Mouse (Mus musculus): ENCODE results near the gene Lyl1. TPM values are rescaled to one million over a fixed set of nuclear protein-coding genes. Genes with fewer than 3 reads are reported as not detected.
"Not testable (repeated sequence)": the region's sequence is repeated elsewhere in the genome, so short reads cannot be mapped to it uniquely, and the experiment has no call there.

The Lyl1 gene
- polyA plus RNA-seq, 1 experiment from 2014 or later = 2.1 TPM

DNA sequence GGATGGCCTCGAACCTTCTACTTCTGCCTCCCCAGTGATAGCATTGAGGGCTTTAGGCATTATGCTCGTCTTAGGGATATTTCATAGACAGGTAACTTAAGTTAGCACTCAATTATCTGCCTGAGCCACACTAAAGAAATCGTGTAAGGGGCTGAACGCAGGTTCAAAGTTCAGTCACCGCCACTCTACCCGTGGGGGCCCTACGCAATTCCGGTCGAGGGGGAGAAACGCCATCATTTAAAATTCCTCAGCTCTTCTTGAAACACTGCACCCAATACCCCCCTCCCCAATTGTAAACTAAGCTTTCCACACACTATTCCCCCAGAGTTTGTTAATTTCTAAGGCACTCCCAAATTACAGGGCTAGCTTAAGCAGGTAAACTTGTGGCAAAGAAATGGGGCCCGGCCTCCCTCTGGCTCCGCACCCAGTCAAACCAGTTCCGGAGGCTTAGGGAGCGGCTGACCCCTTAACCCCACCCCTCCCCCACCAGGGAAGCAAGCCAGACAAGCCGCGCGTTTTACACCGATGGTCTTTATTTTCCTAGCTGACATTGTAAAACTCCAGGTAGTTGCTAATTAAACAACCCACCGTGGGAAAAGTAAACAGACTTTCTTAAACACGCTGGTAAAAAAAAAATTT, 40.3 kb upstream of the Lyl1 start:
- Histone ChIP-seq H3K4me1 (peaks cover 58% of the 10 kb centered on the region), H3K4me2 (replicated peaks) (peak overlapping the region; percentile 89), H3K36me3 (no peaks in the 10 kb centered on the region), H3K9me3 (no peaks in the 10 kb centered on the region), H3K27me3 (no peaks in the 10 kb centered on the region), H3K4me3 (peak overlapping the region; percentile 70), H3K9ac (replicated peaks) (peak overlapping the region; percentile 74), H3K27ac (replicated peaks) (0 out of 2 replicates have a peak overlapping the region, but pooled peaks have one; percentile 91)
- ATAC-seq (replicated peaks) = no peak
- 1% methylated on average over 20 of the region's 20 CpGs for WGBS

DNA sequence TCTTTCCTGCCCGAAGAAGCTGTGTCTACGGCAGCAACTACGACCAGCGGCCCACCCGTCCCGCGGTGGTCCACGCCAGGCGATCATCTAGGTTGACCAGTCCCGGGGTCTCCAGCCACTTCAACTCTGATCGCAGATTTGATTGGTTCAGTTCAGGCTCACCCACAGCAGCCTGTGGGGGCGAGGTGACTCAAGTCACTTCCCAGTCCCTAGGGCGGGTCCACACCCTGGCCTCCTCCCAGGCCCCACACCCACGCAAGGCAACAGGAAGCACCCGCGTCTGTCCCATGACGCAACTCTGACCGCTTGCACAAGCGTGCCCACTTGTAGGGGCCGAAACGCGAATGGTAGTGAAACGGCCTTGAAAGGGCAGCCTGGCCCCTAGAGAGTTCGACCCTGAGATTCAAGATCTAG, 39.8 kb upstream of the Lyl1 start:
- Histone ChIP-seq H3K9me3 (no peaks in the 10 kb centered on the region), H3K36me3 (no peaks in the 10 kb centered on the region), H3K27ac (replicated peaks) (peak overlapping the region; percentile 91), H3K9ac (replicated peaks) (peak overlapping the region; percentile 74), H3K4me1 (peaks cover 55% of the 10 kb centered on the region), H3K4me2 (replicated peaks) (peak overlapping the region; percentile 89), H3K27me3 (no peaks in the 10 kb centered on the region), H3K4me3 (peak overlapping the region; percentile 70)
- under 1% methylated on average over 24 of the region's 24 CpGs for WGBS
- ATAC-seq (replicated peaks) = no peak

DNA sequence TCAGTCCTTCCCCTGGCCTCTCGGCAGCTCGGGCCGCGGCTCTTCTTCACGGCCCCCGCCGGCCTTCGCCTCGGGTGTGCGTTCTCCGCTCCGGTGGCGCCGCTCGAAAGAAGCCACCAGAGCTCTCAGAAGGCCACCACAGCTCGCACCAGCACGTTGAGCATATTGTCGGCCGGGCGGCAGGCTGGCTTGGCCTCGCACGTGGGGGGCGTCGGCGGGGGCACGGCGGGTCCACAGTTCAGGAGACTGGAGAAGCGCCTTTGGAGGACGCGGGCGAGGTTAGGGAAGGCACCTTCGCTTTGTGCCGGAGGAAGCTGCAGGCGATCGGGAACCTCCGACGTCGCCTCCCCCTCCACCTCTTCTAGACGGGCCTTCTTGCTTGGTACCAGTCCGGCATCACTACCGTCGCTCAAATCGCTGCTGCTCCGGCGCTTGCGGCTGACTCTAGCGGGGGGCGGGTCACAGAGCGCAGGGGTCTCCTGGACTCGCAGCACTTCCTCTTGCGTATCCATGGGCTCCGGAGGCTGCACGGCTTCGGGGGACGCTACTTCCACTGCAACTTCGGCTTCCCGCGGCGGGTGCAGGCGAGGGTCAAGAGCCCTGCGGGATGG, 39.2 kb upstream of the Lyl1 start:
- WGBS = under 1% methylated on average over 61 of the region's 61 CpGs
- Histone ChIP-seq H3K36me3 (no peaks in the 10 kb centered on the region), H3K27ac (replicated peaks) (peak overlapping the region; percentile 91), H3K27me3 (no peaks in the 10 kb centered on the region), H3K4me1 (peaks cover 50% of the 10 kb centered on the region), H3K4me2 (replicated peaks) (peak overlapping the region; percentile 89), H3K9ac (replicated peaks) (peak overlapping the region; percentile 74), H3K9me3 (no peaks in the 10 kb centered on the region), H3K4me3 (peak overlapping the region; percentile 70)
- peak; percentile 2; the same call in 1 of the 2 replicates for ATAC-seq (replicated peaks)

DNA sequence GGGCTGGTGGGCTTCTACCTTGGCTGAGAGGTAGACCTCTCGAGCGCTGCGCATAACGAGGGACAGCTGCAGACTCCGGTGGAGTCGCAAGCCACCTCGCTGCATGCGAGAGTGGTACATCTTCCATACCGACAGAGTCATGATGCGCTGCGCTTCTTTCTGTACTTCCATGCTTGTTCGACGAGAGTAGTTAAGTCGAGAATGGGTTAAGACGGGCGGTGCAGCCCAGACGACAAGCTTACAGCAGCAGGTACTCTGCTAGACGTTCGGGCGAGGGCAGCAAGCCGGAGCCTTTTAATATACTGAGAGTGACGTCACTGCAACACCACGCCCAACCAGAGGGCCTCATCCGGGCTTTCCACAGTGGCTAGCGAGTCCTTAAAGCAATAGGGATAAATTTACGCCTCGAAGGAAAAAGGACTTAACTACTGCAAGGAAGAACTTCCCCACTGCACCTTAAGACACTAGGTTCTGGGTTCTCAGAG, 38.6 kb upstream of the Lyl1 start, which contains the start of gene Ier2:
Gene Ier2 (minus strand): TSS at position 272 of the 485 bp plus-strand sequence.
- Histone ChIP-seq H3K4me3 (peak within 1 kb of the TSS; percentile 70), H3K27me3 (no peaks in the 10 kb centered on the region), H3K9ac (replicated peaks) (peak within 1 kb of the TSS; percentile 74), H3K4me2 (replicated peaks) (peak within 1 kb of the TSS; percentile 89), H3K9me3 (no peaks in the 10 kb centered on the region), H3K27ac (replicated peaks) (peak within 1 kb of the TSS; percentile 91), H3K4me1 (peaks cover 50% of the 10 kb centered on the region), H3K36me3 (no peaks in the 10 kb centered on the region)
- under 1% methylated on average over 27 of the region's 27 CpGs for WGBS
- peak; percentile 84 for ATAC-seq (replicated peaks)

DNA sequence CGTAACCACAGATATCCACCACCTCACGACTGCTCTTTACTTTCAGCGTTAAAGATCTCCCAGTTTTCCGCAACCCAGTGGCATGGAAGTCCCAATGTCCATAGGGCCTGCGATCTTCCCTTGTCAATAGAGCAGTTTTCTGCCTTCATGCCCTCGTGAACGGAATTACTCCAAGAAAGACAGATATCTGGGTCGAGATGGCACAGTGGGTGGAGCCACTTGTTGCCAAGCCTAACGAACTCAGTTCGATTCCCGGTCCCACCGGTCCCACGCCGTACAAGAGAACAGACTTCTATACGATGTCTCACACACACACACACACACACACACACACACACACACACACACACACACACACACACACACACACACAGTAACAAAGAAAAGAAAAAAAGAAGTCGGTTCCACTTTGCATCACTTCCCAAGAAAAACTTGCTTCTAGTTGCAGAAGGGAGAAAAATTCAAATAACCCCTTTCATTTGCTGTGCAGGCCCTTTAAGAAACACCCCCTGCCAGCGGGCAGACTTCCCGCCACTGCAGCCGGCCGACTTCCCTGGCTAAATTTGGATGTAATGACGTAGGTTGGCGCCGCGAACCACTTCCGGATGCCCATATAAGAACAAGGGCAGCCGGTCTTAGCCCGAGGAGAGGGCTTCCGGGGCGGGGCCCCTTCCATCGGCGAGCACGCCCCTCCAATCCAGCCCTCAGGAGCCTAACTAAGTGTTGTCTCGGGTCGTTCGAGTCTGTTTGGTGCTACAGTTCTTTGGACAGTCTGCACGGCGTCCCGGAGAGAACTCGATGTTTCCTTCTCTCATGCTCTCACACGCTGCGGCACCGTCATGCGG, 37.6 kb upstream of the Lyl1 start:
- Histone ChIP-seq H3K9ac (replicated peaks) (peak overlapping the region; percentile 77), H3K36me3 (0 out of 2 replicates have a peak, but pooled peaks cover 4% of the 10 kb centered on the region), H3K27ac (replicated peaks) (peak overlapping the region; percentile 91), H3K9me3 (no peaks in the 10 kb centered on the region), H3K4me2 (replicated peaks) (peak overlapping the region; percentile 89), H3K27me3 (no peaks in the 10 kb centered on the region), H3K4me1 (peaks cover 50% of the 10 kb centered on the region), H3K4me3 (peak overlapping the region; percentile 70)
- 4% methylated on average over 43 of the region's 43 CpGs for WGBS
- peak; percentile 84 for ATAC-seq (replicated peaks)

DNA sequence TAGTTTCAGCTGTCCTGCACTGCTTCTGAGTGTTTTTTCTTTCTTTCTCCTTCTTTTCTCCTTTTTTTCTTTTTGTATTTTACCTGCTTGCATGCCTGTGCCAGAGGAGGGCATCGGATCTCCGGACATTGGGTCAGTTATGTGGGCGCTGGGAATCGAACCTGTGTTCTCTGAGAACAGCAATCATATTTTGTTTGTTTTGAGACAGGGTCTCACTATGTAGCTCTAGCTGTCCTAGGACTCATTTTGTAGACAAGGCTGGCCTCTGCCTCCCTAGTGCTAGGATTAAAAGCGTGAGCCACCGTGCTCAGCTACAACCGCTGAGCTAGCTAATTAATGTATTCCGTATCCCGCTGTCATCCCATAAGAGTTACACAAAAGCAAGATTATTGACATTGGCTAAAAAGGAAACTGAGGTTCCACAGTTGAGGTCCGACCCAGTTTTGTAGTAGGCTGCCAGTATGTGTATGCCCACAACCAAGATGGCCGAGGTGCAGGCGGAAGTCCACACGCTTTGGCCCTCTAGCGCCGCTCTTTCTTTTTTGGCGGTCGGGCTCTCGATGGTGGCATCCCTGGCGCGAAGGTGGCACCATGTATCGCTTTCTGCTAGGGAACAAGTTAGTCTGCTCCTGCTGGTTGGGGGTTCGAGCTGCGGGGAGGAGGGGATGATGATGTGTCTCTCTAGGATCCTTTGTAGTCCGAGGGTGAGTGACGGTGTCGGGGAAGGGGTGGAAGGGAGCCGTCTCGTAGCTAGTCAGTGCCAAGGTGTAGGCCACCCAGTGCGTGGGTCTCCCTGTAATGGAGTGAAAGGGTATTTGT, 36.5 kb upstream of the Lyl1 start:
- peak overlapping the region; percentile 91 for H3K27ac ChIP-seq (replicated peaks)
- 0 out of 2 replicates have a peak, but pooled peaks cover 4% of the 10 kb centered on the region for H3K36me3 ChIP-seq
- H3K4me3 ChIP-seq = peak overlapping the region; percentile 70
- peak overlapping the region; percentile 89 for H3K4me2 ChIP-seq (replicated peaks)
- H3K9ac ChIP-seq (replicated peaks) = peak overlapping the region; percentile 77
- H3K27me3 ChIP-seq = no peaks in the 10 kb centered on the region
- WGBS = under 1% methylated on average over 29 of the region's 29 CpGs
- no peaks in the 10 kb centered on the region for H3K9me3 ChIP-seq
- peaks cover 47% of the 10 kb centered on the region for H3K4me1 ChIP-seq
- peak; percentile 63 for ATAC-seq (replicated peaks)

DNA sequence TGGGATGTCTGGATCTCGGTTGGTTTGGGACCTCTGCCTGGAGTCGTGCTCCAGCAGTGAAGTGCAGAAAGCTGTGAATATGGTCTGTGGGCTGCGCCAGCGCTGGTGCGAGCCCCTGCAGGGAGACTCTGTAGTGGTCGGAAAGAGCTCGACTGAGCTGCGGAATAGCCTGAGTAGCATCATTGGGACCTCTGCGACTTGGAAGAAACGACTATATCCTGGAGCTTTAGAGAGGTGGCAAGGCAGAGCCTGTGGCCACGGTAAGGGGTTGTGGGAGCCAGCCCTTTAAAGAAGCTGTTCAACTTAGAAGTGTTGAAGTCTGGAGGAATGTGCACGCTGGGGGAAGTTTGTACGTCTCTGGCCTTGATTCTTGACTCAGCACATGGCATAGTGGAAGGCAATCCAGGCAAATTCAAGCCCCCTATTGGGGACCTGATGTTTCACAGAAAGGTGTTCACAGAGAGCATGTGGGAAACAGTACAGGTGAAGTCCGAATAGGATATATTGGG, 35.8 kb upstream of the Lyl1 start:
- Histone ChIP-seq H3K27ac (replicated peaks) (peak overlapping the region; percentile 91), H3K9ac (replicated peaks) (peak overlapping the region; percentile 77), H3K4me3 (peak overlapping the region; percentile 70), H3K4me1 (peaks cover 40% of the 10 kb centered on the region), H3K27me3 (no peaks in the 10 kb centered on the region), H3K36me3 (peaks cover 10% of the 10 kb centered on the region), H3K9me3 (no peaks in the 10 kb centered on the region), H3K4me2 (replicated peaks) (peak overlapping the region; percentile 89)
- whole genome bisulfite sequencing = 2% methylated on average over 14 of the region's 14 CpGs
- ATAC-seq (replicated peaks) = no peak

DNA sequence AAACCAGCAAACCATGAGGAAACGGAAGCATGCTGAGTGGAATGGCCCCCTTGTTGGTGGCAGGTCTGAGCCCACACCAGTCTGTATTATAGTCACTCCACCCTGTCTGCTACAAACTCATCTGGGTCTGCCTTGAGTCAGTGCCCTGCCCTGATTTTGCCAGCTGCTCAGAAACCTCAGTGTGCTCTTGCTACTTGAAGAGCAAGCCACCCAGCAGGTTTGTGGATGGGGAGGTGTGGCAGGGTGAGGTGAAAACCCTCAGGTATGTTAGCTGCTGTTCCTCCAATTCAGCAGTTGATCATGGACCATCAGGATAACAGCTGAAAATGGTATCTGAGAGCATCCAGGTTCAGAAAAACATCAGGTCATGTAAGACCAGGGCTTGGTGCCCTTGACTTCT, 33.2 kb upstream of the Lyl1 start:
- Histone ChIP-seq H3K4me2 (replicated peaks) (no peak overlapping the region), H3K9me3 (no peaks in the 10 kb centered on the region), H3K9ac (replicated peaks) (no peak overlapping the region), H3K27ac (replicated peaks) (no peak overlapping the region), H3K4me1 (peaks cover 16% of the 10 kb centered on the region), H3K4me3 (no peak overlapping the region), H3K36me3 (peaks cover 31% of the 10 kb centered on the region), H3K27me3 (no peaks in the 10 kb centered on the region)
- 78% methylated on average over 1 of the region's 1 CpGs for WGBS
- no peak for ATAC-seq (replicated peaks)

DNA sequence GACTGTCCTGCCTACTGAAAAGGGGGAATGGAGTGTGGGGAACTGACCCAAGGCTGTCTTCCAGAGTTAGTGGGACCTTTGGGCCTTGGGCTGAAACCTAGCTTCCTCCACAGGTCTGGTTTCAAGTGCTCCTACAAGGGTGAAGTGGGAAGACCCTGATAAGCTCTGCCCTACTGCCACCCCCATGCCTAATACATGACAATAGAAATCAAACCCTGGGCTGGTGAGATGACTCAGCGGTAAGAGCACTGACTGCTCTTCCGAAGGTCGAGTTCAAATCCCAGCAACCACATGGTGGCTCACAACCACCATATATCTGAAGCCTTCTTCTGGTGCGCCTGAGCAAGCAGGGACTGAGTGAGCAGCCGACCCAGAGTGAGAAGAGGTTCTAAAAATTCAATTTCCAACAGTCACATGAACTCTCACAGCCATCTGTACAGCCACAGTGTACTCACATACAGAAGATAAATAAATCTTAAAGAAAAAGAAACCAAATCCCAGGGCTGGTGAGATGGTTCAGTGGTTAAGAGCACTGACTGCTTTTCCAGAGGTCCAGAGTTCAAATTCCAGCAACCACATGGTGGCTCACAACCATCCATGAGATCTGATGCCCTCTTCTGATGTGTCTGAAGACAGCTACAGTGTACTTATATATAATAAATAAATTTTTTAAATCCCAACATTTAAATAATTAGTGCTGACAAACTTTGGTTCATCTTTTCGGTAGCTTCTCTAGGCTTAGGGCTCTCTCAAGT, 32.3 kb upstream of the Lyl1 start:
- Histone ChIP-seq H3K9me3 (no peaks in the 10 kb centered on the region), H3K4me2 (replicated peaks) (no peak overlapping the region), H3K4me3 (no peak overlapping the region), H3K27me3 (no peaks in the 10 kb centered on the region), H3K4me1 (peaks cover 11% of the 10 kb centered on the region), H3K27ac (replicated peaks) (no peak overlapping the region), H3K9ac (replicated peaks) (no peak overlapping the region), H3K36me3 (peaks cover 37% of the 10 kb centered on the region)
- 85% methylated on average over 6 of the region's 6 CpGs for WGBS
- no peak for ATAC-seq (replicated peaks)

DNA sequence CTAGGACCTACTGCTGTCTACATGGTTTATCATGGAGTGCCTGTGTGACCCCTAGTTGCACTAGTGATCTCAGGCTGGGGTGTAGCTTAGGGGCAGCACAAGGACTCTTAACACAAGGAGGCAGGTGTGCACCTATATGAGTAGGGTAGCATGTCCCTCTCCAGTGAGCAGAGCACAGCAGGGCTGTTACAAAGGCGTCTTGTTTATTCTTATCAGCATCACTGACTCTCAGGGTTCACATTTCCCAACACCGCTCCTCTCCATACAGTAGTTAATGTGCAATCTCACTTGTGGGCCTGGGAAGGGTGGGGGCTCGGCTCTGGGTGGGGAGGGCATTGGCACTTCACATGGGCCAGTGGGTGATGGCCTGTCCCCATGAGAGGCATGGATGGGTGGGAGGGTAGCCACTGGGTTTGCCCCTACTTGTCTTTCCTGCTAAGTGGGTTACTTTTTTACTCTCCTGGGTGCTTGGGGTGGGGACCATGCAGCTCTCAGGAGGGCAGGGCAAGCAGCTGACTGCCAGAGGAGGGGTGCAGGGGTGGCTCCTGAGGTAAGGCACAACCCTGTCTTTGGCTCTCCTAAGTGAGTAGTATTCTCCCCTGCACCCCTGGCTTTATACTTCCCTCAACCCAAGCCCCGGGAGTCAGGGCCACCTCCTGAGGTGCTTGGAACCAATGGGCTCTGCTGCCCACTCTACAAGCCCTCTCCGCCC, 30.8 kb upstream of the Lyl1 start:
- not testable (repeated sequence) for ATAC-seq (replicated peaks); H3K27me3 ChIP-seq; H3K4me1 ChIP-seq; H3K4me2 ChIP-seq (replicated peaks); H3K9ac ChIP-seq (replicated peaks); H3K27ac ChIP-seq (replicated peaks); H3K4me3 ChIP-seq; H3K9me3 ChIP-seq
- 90% methylated on average over 5 of the region's 5 CpGs for WGBS
- H3K36me3 ChIP-seq = peaks cover 52% of the 10 kb centered on the region
